26 mouse cellular contexts compared by ENCODE assay signal in the genomic region with DNA sequence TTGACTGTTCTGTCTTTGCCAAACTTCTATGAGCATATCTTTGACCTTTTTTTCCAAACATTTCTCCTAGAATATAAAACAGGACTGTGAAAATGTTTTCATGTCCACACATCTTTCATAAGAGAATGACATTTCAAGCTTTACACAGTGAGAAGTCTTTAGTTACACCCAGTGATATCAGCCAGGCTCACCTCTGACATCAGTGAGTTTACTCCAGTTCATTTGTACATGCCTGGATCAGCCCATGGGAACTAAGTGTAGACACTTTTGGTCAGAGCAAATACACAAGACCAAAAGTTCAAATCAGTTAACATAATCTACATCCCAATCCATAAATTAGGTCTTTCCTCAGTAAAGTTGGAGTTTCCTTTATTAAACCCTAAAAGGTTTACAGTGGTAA.
DNase-seq lines count a peak whose midpoint lies in the region; ATAC-seq and TF ChIP-seq lines count a peak whose summit lies in the region.
"Had no signal": no experiment of that assay in that cellular context is flagged by ENCODE, and none has a peak within 500 bp of the region (broad histone marks: within the 10 kb centered on the region; RNA-seq: fewer than 3 reads in every experiment).

No protein-coding gene starts in this region.

- ATAC-seq in intestine, embryonic 14.5 days (replicated peaks; ENCODE audit: low FRiP score, low TSS enrichment, low read depth) = 0 out of 2 replicates have a peak, but pooled peaks have one; percentile 23
- no peak for ATAC-seq in intestine, embryonic 15.5 days
- ATAC-seq in liver, postnatal 0 days = peak; percentile 81
- no peak for ATAC-seq in liver, embryonic 11.5 days (replicated peaks; ENCODE audit: low FRiP score)
- no peak for ATAC-seq in midbrain, embryonic 14.5 days (ENCODE audit: low FRiP score, low TSS enrichment)
- ATAC-seq: forebrain, embryonic 15.5 days had no signal

- no peak for TF ChIP-seq EP300 in liver, postnatal 0 days (IDR thresholded peaks at IDR 0.05; ENCODE audit: low read depth)

- no peak for DNase-seq in intestine, embryonic 14.5 days (ENCODE audit: low spot score)
- DNase-seq in liver, postnatal 0 days = no peak
- DNase-seq in liver, embryonic 11.5 days (ENCODE audit: low spot score) = no peak
- peak; percentile 7 for DNase-seq in adipocyte (ENCODE audit: low spot score)
- DNase-seq in midbrain, embryonic 14.5 days = no peak
- DNase-seq: adrenal gland, adult 8-10 months; adrenal gland, postnatal 25 days; B cell, adult 2 months; cerebellum, adult 11-12 months; cerebellum, adult 8-10 months; cerebellum, postnatal 10 days; cerebellum, postnatal 36 days; embryo, embryonic 11 days; gastrocnemius, postnatal 25 days; heart, adult 18-20 months had no signal

- TF ChIP-seq CTCF in liver, postnatal 0 days (IDR thresholded peaks at IDR 0.05; ENCODE audit: low read depth) = no peak

- H3K4me1 ChIP-seq in intestine, embryonic 14.5 days (replicated peaks; ENCODE audit: control insufficient read depth, insufficient read depth, low read length) = no peaks in the 10 kb centered on the region
- H3K4me1 ChIP-seq in intestine, embryonic 15.5 days (replicated peaks) = no peaks in the 10 kb centered on the region
- H3K4me1 ChIP-seq in liver, postnatal 0 days (ENCODE audit: insufficient read depth) = no peaks in the 10 kb centered on the region
- no peaks in the 10 kb centered on the region for H3K4me1 ChIP-seq in liver, embryonic 11.5 days (replicated peaks; ENCODE audit: control insufficient read depth, insufficient read depth, low read length)
- no peaks in the 10 kb centered on the region for H3K4me1 ChIP-seq in midbrain, embryonic 14.5 days (ENCODE audit: control insufficient read depth, insufficient read depth, low read length)
- H3K4me1 ChIP-seq: embryonic facial prominence, embryonic 10.5 days; embryonic facial prominence, embryonic 13.5 days; forebrain, embryonic 12.5 days; forebrain, embryonic 15.5 days; heart, embryonic 10.5 days; hindbrain, embryonic 12.5 days; hindbrain, embryonic 15.5 days had no signal

- no peak overlapping the region for H3K4me2 ChIP-seq in intestine, embryonic 14.5 days (ENCODE audit: low read length)
- H3K4me2 ChIP-seq in intestine, embryonic 15.5 days (replicated peaks) = no peak overlapping the region
- no peak overlapping the region for H3K4me2 ChIP-seq in liver, postnatal 0 days (ENCODE audit: low read depth, low read length)
- no peak overlapping the region for H3K4me2 ChIP-seq in liver, embryonic 11.5 days
- H3K4me2 ChIP-seq in midbrain, embryonic 14.5 days (ENCODE audit: low read length) = no peak overlapping the region
- H3K4me2 ChIP-seq: embryonic facial prominence, embryonic 13.5 days; forebrain, embryonic 12.5 days; forebrain, embryonic 15.5 days; hindbrain, embryonic 12.5 days; hindbrain, embryonic 15.5 days had no signal

- no peaks in the 10 kb centered on the region for H3K27me3 ChIP-seq in intestine, embryonic 14.5 days (replicated peaks; ENCODE audit: control insufficient read depth, insufficient read depth, low read length)
- no peaks in the 10 kb centered on the region for H3K27me3 ChIP-seq in intestine, embryonic 15.5 days (replicated peaks)
- H3K27me3 ChIP-seq in liver, postnatal 0 days (ENCODE audit: insufficient read depth, low read length) = no peaks in the 10 kb centered on the region
- no peaks in the 10 kb centered on the region for H3K27me3 ChIP-seq in liver, embryonic 11.5 days (replicated peaks; ENCODE audit: control insufficient read depth, insufficient read depth, low read length)
- H3K27me3 ChIP-seq in midbrain, embryonic 14.5 days (ENCODE audit: control insufficient read depth, insufficient read depth, low read length) = no peaks in the 10 kb centered on the region
- H3K27me3 ChIP-seq: CH12.LX; embryonic facial prominence, embryonic 13.5 days; forebrain, embryonic 12.5 days; forebrain, embryonic 15.5 days; hindbrain, embryonic 12.5 days; hindbrain, embryonic 15.5 days had no signal

- H3K36me3 ChIP-seq in intestine, embryonic 14.5 days (ENCODE audit: control insufficient read depth, insufficient read depth, low read length) = no peaks in the 10 kb centered on the region
- no peaks in the 10 kb centered on the region for H3K36me3 ChIP-seq in intestine, embryonic 15.5 days
- no peaks in the 10 kb centered on the region for H3K36me3 ChIP-seq in liver, postnatal 0 days (replicated peaks; ENCODE audit: insufficient read depth, low read length)
- H3K36me3 ChIP-seq in liver, embryonic 11.5 days (ENCODE audit: control insufficient read depth, insufficient read depth, low read length) = no peaks in the 10 kb centered on the region
- H3K36me3 ChIP-seq in midbrain, embryonic 14.5 days (ENCODE audit: control insufficient read depth, insufficient read depth, low read length) = no peaks in the 10 kb centered on the region
- H3K36me3 ChIP-seq: embryonic facial prominence, embryonic 10.5 days; embryonic facial prominence, embryonic 13.5 days; forebrain, embryonic 12.5 days; forebrain, embryonic 15.5 days; G1E; heart, embryonic 10.5 days; hindbrain, embryonic 12.5 days; hindbrain, embryonic 15.5 days had no signal

- no peak overlapping the region for H3K4me3 ChIP-seq in intestine, embryonic 14.5 days (ENCODE audit: low read depth, low read length)
- H3K4me3 ChIP-seq in intestine, embryonic 15.5 days (replicated peaks) = no peak overlapping the region
- H3K4me3 ChIP-seq in liver, postnatal 0 days (ENCODE audit: low read depth, low read length) = no peak overlapping the region
- no peak overlapping the region for H3K4me3 ChIP-seq in liver, embryonic 11.5 days (ENCODE audit: low read depth, low read length)
- no peak overlapping the region for H3K4me3 ChIP-seq in midbrain, embryonic 14.5 days (replicated peaks; ENCODE audit: low read depth, low read length)
- H3K4me3 ChIP-seq: embryonic facial prominence, embryonic 10.5 days; embryonic facial prominence, embryonic 13.5 days; erythroblast, embryonic 14.5 days; forebrain, embryonic 12.5 days; forebrain, embryonic 15.5 days; heart, embryonic 10.5 days; hindbrain, embryonic 12.5 days; hindbrain, embryonic 15.5 days had no signal

- no peak overlapping the region for H3K27ac ChIP-seq in intestine, embryonic 14.5 days (ENCODE audit: low read depth)
- no peak overlapping the region for H3K27ac ChIP-seq in intestine, embryonic 15.5 days
- H3K27ac ChIP-seq in liver, postnatal 0 days (ENCODE audit: low read depth) = no peak overlapping the region
- H3K27ac ChIP-seq in liver, embryonic 11.5 days (ENCODE audit: low read depth, low read length) = no peak overlapping the region
- H3K27ac ChIP-seq in midbrain, embryonic 14.5 days (replicated peaks; ENCODE audit: low read depth, low read length) = no peak overlapping the region
- H3K27ac ChIP-seq: embryonic facial prominence, embryonic 10.5 days; embryonic facial prominence, embryonic 13.5 days; forebrain, embryonic 12.5 days; forebrain, embryonic 15.5 days; heart, embryonic 10.5 days; hindbrain, embryonic 12.5 days; hindbrain, embryonic 15.5 days had no signal

- H3K9me3 ChIP-seq in intestine, embryonic 14.5 days (ENCODE audit: control insufficient read depth, low read length) = no peaks in the 10 kb centered on the region
- no peaks in the 10 kb centered on the region for H3K9me3 ChIP-seq in intestine, embryonic 15.5 days
- H3K9me3 ChIP-seq in liver, postnatal 0 days (ENCODE audit: low read length) = no peaks in the 10 kb centered on the region
- H3K9me3 ChIP-seq in liver, embryonic 11.5 days (ENCODE audit: control insufficient read depth, low read length) = no peaks in the 10 kb centered on the region
- no peaks in the 10 kb centered on the region for H3K9me3 ChIP-seq in midbrain, embryonic 14.5 days (ENCODE audit: control insufficient read depth, low read length)
- H3K9me3 ChIP-seq: embryonic facial prominence, embryonic 10.5 days; embryonic facial prominence, embryonic 13.5 days; forebrain, embryonic 12.5 days; forebrain, embryonic 15.5 days; G1E; heart, embryonic 10.5 days; hindbrain, embryonic 15.5 days had no signal

- no peak overlapping the region for H3K9ac ChIP-seq in intestine, embryonic 14.5 days (ENCODE audit: low read length)
- H3K9ac ChIP-seq in intestine, embryonic 15.5 days = no peak overlapping the region
- H3K9ac ChIP-seq in liver, postnatal 0 days (replicated peaks) = no peak overlapping the region
- H3K9ac ChIP-seq in liver, embryonic 11.5 days (ENCODE audit: low read depth, low read length) = no peak overlapping the region
- H3K9ac ChIP-seq in midbrain, embryonic 14.5 days (replicated peaks; ENCODE audit: low read length) = no peak overlapping the region
- H3K9ac ChIP-seq: embryonic facial prominence, embryonic 13.5 days; forebrain, embryonic 12.5 days; forebrain, embryonic 15.5 days; hindbrain, embryonic 12.5 days; hindbrain, embryonic 15.5 days had no signal

Comparison
In these comparisons a context has a peak if more than half of its experiments do, and no peak if none do; other contexts are left out.
1. ATAC-seq: peak in intestine, embryonic 14.5 days (single experiment) and liver, postnatal 0 days (single experiment); none in intestine, embryonic 15.5 days (single experiment), liver, embryonic 11.5 days (single experiment) and midbrain, embryonic 14.5 days (single experiment).